Mouse (Mus musculus) layer of hippocampus, adult 2 months (tissue): ENCODE results near the gene Snx3. TPM values are rescaled to one million over a fixed set of nuclear protein-coding genes. Genes with fewer than 3 reads are reported as not detected.

Experiments used
- DNase-seq, 2 experiments: peaks; one replicate each; pipeline ENCODE4 v3.0.0; 2022; ENCODE audit warnings: low spot score in 2 of 2
- H3K27ac ChIP-seq: fragments of 200-600 bp; 2 replicates; pipeline ENCODE4 v1.8.1; 2022
- H3K4me3 ChIP-seq: fragments of 200-600 bp; 2 replicates; pipeline ENCODE4 v1.8.1; 2022; ENCODE audit warnings: mild to moderate bottlenecking
- CTCF ChIP-seq: fragments of 200-600 bp; conservative IDR thresholded peaks from 2 replicates; pipeline ENCODE4 v1.8.1; 2022; ENCODE audit warnings: antibody characterized with exemption, mild to moderate bottlenecking, moderate library complexity
- total RNA-seq, 2 experiments: library from RNA; stranded (reverse); gene quantifications; 2 replicates each; pipeline ENCODE4 v1.2.3; 2021

The Snx3 gene
- total RNA-seq, 2 experiments from 2014 or later, result 188 to 197 TPM

DNA sequence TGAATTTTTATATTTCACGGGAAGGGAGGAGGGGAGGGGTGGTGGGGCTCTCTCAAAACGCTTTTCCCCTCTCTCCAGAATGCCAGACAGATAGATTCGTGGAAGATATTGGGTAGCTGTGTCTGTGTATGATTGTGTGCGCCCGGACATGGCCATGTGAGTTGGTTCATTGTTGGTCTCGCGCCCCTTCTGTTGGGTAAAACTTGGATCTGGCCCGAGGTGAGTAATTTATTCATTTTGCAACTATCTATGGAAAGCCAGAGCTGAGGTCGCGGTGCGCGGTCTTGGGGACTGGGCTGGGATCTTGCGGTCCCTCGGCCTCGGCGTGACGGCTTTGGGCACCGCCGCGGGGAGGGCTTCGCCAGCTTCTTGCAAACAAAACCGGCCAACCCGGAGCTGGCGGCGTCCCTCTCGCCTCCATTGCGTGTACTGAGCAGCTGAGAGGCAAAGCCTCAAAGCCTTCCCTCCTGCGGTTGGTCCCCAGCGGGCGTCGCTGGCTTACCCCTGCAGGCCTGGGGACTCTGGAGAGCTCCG, 82.1 kb downstream of the Snx3 start:
- no peak for TF ChIP-seq CTCF
- Histone ChIP-seq H3K27ac (peak overlapping the region; percentile 85), H3K4me3 (peak overlapping the region; percentile 55)
- no peak for DNase-seq

GRCm38 (mm10) chr10:42584436-42584983, 82.7 kb downstream of the Snx3 start:
- DNase-seq, result no peak
- Histone ChIP-seq H3K4me3 (peak overlapping the region; percentile 55), H3K27ac (peak overlapping the region; percentile 85)
- no peak for TF ChIP-seq CTCF

Other genes with a start within 250 kb of the Snx3 start
- 10 to 100 TPM; 47.5 to 53.2 TPM for gene Foxo3, start 225.3 kb upstream of the Snx3 start, total RNA-seq
- 10 to 100 TPM; 12.6 to 15.3 TPM for gene Afg1l, start 23.5 kb upstream of the Snx3 start, total RNA-seq
- 10 to 100 TPM; 13.7 to 15.2 TPM for gene Nr2e1, start 81.6 kb downstream of the Snx3 start, total RNA-seq
- gene Ostm1, start 81.8 kb downstream of the Snx3 start, total RNA-seq, result 10 to 100 TPM; 53.0 to 54.7 TPM